Mouse (Mus musculus): ENCODE measurements around the gene Aicda.

- TF ChIP-seq CTCF (IDR thresholded peaks at IDR 0.05; ENCODE audit: insufficient read depth, low read length) (no peak), POLR2A (IDR thresholded peaks at IDR 0.05; ENCODE audit: borderline replicate concordance, extremely low read depth, low read depth, low read length) (no peak)
Observed at GRCm38 (mm10) chr6:122544672-122545071, 8.9 kb upstream of the Aicda start.

Data from lung, adult 2 months (tissue).